Mouse (Mus musculus): ENCODE measurements around the gene Khdrbs1.

GRCm38 (mm10) chr4:129761606-129762005 is 19.5 kb upstream of the Khdrbs1 start:
- no peak for TF ChIP-seq CTCF (IDR thresholded peaks at IDR 0.05; ENCODE audit: borderline replicate concordance, extremely low read depth, insufficient read depth, insufficient read length)
- no peak for TF ChIP-seq POLR2A (IDR thresholded peaks at IDR 0.05; ENCODE audit: borderline replicate concordance, extremely low read depth, insufficient read depth, insufficient read length, poor library complexity, severe bottlenecking)

Measured in brain, embryonic 14.5 days (tissue).